Mouse (Mus musculus): ENCODE measurements around the gene Myo5c.

DNA sequence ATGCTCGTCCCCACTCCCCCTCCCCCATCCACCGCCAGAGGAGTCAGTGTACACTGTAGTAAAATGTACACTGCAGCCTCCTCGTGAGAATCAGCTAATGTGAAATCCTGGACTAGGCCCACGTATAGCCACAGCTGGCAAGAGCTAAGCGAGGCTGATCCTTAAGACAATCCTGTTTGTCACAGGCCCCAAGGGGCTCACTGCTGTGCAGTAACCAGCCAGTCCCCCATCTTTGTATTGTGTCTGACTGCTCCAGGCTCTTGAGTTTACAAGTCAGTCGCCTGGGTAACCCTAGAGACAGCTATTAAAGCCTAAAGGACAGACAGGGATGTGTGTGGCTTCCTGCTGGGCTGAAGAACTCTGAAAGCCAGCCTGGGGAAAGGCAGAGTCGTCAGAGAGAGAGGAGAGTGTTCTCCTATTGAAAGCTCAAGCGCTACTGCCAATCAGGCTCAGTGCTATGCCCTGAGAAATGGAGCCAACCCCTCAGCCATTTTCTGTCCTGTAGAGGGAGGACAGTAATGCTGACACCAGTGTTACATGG, 29.6 kb downstream of the Myo5c start:
- TF ChIP-seq CTCF (IDR thresholded peaks at IDR 0.05; ENCODE audit: borderline replicate concordance, insufficient read depth, low read depth, low read length) (no peak), POLR2A (IDR thresholded peaks at IDR 0.05; ENCODE audit: borderline replicate concordance, insufficient read depth, low read length) (no peak)

All from cerebellum, adult 2 months (tissue).